Mouse (Mus musculus) mature B cell (primary cell): Measurements from ENCODE around the gene Hoxc10.

ENCODE experiments used
- in situ Hi-C: fragments of 300-500 bp; cut with MboI; formaldehyde crosslinking; loops from 2 replicates; pipeline ENCODE4 v1.14.3; 2019

Gene Hoxc10

DNA sequence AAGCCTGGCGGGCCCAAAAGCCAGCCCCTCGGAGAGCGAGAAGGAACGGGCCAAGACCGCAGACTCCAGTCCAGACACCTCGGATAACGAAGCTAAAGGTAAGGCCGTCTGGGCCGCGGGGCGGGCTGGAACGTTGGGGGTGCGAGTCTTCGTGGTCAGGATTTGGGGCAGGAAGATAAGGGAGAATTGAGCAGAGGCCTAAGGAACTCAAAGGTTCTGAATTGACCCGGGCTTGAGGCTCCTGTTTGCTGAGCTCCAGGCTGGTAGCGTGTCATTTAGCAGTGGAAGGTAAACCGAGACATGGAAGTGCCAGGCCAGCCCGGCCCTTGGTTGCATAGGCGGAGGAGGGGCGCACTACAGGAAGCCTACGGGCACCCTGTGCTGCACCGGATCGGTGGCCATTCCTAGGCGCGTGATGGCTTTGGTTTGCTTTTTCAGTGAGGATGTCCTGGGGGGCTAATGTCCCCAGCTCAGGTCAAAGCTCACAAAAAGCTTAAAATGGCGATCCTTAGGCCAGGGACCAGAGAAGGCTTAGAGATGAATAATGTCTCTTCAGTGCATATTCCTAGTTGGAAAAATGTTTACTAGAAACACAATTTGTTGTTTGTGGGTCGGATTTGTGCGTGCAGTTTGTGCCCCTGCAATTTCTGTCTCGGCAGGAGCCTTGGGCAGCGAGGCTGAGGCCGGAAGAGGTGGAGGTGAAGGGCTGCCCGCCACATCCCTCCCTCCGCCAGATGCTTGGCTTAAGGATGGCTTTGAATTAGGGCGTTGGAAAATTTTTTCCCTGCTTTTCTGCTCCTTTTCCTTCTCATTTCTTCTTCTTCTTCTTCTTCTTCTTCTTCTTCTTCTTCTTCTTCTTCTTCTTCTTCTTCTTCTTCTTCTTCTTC, 1.2 kb downstream of the Hoxc10 start:
- in situ Hi-C loops: no loop called here

DNA sequence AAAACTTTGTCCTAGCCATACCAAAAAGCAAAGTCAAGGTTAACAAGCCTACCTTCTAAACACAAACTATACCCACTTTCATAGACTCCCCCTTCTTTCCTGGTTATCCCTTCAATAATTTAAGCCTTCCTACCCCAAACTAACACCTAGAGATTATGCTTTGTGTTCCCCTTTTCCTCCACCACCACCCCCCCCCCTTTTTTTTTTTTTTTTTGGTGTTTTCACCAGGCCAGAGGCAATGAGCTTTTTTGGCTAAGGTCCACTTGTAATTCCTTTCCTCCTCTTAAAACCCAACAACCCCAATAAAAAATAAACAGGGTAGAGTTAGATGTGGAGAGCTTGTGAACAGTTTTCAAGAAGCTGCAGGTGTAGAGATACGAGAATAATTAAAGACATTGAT, 2.7 kb downstream of the Hoxc10 start:
- in situ Hi-C loops: no loop called here

DNA sequence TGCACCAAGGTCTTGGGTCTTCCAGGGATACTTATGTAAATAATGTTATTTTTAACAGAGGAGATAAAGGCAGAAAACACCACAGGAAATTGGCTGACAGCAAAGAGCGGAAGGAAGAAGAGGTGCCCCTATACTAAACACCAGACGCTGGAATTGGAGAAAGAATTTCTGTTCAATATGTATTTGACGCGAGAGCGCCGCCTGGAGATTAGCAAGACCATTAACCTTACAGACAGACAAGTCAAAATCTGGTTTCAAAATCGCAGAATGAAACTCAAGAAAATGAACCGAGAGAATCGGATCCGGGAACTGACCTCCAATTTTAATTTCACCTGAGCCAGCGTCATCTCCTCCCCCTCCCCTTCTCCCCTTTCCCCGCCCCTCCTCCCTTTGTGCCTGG, 4.1 kb downstream of the Hoxc10 start:
- in situ Hi-C loops: no loop called here

DNA sequence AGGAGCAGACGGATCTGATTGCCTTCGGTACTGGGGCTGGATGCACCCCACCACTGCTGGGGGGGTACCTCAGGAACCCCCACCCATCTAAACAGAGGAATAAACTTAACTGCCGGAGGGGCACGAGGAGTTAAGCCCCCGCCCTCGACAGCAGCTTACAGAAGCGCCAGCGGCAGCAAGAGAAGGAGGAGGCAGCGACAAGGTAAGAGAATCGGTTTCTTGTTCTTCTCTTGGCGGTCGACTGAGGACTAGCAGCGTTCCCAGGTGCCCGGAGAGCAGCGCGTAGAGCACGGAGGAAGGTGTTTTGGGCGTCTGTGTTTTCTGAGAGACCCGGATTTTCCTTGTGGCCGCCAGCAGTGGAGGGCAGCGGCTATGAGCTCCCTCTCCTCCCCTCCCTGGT, 5.7 kb downstream of the Hoxc10 start:
- in situ Hi-C loops: no loop called here

DNA sequence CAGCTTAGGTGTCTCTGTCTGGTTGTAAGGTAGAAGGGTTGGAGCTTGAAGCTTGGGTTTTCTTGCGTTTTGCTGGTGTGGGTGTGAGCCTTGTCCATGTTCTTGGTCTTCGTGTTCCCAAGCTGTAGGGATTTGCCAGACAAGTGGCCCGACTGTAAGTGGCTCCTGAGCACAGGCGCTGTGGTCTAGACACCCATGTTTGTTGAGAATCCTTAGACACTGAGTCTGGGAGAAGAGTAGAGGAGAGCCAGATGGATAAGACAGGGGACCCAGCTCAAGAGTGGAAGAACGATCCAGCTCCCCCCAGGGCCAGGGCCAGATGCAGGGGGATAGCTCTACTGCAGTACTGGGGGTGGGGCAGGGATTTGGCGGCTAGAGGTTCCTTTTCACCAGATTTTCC, 6.2 kb downstream of the Hoxc10 start:
- in situ Hi-C loops: no loop called here

DNA sequence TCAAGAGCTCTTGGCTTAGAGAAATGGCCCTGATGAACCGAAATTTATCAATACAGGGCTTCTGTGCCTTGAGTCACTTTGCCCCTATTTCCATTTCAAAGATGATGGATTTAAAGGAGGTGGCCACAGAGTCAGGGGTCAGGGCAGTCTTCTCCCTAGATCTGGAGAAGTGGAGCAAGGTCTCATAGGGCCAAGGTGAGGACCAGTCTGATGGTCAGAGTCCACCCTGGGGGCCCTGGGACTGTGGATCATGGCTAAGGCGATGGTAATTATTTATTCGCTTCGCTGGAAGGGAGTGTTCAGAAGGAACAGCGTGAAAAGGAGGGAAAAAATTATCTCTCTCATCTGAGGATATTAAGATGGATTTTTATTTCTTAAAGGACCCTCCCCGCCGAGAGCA, 8.4 kb downstream of the Hoxc10 start:
- in situ Hi-C loops: loop anchor here (25.0 kb wide), 1 partner anchor 337 kb away; the partner anchor contains the start of gene Gpr84

DNA sequence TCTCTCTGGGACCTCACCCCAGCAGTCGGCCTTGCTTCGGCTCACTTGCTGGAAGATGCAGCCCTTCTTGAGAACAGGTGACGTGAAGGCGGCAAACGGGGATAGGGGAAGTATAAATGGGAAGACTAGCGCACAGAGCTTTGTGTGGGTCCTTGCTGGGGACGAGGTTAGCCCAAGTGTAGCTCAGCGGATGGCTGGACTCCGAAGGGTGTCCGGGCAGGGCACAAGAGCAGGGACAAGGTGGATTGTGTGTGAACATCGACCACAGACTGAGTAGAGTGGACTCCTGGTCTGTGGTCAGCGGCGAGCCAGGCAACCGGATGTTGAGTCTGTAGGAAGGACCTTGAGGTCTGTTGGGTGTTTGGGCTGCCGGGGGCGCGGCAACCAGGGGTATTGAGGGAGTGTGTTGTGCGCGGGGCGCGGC, 9.1 kb downstream of the Hoxc10 start:
- in situ Hi-C loops: loop anchor here (25.0 kb wide), 1 partner anchor 337 kb away; the partner anchor contains the start of gene Gpr84

DNA sequence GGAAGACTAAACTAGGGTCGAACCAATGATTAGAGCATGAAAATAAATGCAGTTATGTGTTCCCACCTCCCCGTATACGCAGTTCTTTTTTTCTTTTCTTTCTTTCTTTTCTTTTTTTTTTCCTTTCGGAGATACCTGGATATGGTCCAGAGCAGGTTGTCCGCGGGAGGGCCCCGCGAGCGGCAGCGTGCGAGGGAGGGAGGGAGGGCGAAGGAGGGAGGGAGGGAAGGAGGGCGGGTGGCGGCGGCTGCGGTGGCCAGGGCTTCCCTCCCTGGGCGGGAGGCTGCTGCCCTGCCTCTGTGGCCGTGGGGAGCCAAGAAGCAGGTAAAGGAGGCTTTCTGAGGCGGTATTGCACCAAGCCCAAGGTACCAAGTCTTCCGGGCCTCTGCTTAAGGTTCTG, 9.6 kb downstream of the Hoxc10 start, which contains the start of gene Hoxc9:
TSS of gene Hoxc9 (plus strand) at position 269 of the 400 bp plus-strand sequence.
- in situ Hi-C loops: loop anchor here (25.0 kb wide), 1 partner anchor 336 kb away; the partner anchor contains the start of gene Gpr84

DNA sequence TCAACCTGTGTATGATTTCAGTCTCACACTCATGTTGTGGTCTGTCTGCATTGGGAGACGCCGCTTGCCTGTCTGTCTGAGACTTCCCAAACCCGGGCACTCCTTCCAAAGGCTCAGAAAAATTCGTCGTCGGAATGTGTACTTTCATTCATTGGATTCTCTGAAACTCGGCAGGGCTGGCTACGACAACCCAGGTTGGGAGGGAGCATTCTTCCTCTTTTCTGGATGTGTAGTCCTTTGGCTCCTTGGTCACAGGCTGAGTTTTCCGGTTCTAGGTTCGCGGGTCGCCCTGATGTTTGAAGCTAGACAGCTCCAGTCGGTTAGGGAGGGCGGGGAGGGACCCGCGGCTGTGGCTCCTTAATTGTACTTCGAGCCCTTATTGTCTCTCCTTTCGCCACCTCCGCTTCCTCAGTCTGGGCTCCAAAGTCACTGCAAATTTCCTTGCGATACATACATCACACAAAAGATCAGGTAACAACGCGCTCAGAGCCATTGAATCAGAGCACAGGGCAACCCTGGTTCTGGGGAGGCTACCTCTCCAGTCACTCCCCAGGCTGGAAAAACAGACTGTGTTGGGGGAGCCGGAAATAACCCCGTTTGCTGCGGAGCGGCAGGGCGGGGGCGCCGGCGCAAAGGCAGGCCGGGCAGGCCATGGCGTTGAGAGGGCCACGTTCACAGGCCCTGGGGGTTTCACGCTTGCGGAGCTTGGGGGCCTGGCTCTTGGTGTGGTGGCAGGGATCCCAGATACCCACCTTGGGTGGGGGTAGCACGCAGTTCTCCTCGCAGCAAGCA, 10.2 kb downstream of the Hoxc10 start:
- in situ Hi-C loops: loop anchor here (25.0 kb wide), 1 partner anchor 335 kb away; the partner anchor contains the start of gene Gpr84

DNA sequence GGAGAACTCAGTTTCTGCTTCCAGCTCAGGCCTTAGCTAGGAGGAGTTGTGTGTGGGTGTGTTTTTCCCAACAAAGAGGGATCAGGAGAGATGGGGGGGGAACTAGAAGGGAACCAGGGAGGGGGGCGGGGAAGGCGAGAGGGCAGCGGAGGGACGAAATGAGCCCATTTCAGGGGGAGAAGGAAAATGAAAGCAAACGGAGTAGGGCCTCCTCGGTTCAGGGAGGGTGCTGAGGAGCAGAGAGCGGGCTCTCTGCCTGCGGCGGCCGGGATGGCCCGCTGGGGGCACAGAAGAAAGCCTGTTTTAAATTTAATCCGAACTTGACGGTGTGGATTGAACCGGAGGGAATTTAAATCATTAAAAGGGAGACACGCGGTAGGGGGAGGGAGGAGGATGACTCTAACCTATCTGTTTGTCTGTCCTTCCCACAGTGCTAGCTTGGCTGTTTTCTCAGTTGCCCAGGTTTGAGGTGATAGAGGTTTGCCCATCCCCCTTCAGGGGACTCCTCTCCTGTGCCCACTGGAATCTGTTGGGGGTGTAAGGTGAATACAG, 10.9 kb downstream of the Hoxc10 start:
- in situ Hi-C loops: loop anchor here (25.0 kb wide), 1 partner anchor 335 kb away; the partner anchor contains the start of gene Gpr84

DNA sequence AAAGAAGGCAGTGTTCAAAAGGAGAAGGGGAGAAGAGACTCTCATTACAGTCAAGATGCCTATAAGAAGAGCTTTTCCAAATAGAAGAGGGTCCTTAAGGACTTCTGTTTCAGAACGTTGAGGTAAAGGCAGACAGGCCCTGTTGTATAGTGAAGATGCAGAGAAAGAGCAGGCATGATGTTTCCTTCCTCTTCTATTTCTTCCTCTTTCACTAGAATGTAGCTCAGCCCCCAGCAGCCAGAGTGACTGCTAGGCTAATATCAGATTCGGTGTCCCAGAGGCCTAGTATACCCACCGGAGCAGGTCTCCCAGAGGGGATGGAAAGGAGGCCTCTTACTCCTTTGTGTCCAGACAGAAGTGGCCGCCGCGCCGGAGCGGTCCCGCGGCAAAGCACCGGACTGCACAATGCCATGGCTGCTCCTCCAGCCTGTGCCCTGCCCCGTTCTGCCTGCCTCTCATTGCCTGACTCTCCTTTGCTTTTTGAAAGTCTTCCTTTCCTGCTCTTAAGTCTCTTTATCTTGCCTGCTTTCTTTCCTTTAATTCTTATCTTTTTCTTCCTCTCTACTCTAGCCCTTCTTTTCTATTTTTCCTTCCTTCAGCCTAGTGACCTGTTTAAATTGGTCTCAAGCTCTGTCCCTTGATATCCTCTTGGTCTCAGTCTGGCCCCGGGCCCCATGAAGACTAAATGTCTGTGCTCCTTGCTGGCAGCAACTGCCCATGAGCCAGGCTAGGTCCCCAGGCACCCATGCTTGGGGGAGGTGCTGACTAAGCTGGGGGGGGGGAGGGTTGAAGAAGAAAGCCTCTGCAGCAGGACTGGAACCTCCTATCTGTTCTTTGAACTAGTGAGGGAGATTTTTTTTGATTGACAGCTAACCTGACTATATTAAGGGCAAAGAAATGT, 12.3 kb downstream of the Hoxc10 start:
- in situ Hi-C loops: loop anchor here (25.0 kb wide), 1 partner anchor 333 kb away; the partner anchor contains the start of gene Gpr84

DNA sequence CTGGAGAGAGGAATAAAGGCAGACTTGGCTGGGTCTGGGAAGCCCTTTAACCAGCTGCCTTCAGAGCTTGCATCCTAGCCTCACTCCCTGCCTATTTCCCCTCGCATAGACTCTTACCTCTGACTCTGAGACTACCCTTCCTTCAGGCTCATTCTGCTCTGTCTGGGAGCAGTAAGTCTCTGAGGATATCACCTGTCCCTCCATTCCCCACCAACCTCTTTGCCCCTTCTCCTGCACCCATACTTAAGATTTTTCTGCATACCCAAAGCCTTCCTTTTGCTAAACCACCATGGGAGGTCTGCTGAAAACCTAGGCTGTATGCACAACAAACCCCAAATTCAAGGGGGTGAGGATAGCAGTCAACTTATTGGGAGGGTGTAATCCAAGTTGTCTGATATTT, 13.3 kb downstream of the Hoxc10 start:
- in situ Hi-C loops: loop anchor here (10.0 to 25.0 kb wide), 2 partner anchors 195 to 332 kb away; partner anchors contain the start of gene Gpr84

DNA sequence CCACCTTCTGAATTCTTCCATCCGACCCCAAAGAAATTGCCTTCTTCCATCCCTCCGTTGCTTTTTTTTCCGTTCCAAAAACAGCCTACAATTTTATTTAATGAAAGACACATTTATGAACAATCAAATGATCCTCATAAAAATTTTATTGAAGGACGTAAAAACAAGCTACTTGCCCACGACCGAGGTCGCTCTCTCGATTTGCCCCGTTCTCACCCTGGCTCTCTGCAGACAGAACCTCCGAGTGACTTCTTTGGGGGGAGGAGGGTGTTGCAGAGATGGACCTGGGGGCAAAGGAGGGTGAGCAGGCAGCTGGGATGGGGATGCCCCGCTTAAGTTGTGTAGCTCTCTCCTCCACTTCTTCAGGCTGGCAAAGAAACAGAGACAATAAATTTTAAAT, 13.8 kb downstream of the Hoxc10 start:
- in situ Hi-C loops: loop anchor here (10.0 to 25.0 kb wide), 2 partner anchors 194 to 332 kb away; partner anchors contain the start of gene Gpr84

DNA sequence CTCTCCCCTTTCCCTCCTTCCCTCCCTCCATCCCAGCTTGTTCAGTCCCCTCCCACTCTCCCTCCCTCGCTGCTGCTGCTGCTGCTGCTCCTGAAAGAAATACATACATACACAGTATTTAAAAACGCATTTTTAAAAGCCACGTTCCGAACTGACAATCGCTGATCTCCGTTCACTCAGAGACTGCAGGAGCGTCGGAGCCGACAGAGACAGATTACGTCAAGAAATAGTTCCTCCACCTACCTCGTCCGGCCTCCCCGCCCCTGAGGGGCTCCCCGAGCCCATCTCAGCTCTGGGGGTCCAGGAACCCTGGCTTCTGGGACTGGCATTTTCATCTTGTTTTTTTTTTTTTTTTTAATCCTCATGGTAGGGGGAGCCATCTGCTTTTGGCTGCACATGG, 14.3 kb downstream of the Hoxc10 start:
- in situ Hi-C loops: loop anchor here (10.0 to 25.0 kb wide), 2 partner anchors 194 to 331 kb away; partner anchors contain the start of gene Gpr84

DNA sequence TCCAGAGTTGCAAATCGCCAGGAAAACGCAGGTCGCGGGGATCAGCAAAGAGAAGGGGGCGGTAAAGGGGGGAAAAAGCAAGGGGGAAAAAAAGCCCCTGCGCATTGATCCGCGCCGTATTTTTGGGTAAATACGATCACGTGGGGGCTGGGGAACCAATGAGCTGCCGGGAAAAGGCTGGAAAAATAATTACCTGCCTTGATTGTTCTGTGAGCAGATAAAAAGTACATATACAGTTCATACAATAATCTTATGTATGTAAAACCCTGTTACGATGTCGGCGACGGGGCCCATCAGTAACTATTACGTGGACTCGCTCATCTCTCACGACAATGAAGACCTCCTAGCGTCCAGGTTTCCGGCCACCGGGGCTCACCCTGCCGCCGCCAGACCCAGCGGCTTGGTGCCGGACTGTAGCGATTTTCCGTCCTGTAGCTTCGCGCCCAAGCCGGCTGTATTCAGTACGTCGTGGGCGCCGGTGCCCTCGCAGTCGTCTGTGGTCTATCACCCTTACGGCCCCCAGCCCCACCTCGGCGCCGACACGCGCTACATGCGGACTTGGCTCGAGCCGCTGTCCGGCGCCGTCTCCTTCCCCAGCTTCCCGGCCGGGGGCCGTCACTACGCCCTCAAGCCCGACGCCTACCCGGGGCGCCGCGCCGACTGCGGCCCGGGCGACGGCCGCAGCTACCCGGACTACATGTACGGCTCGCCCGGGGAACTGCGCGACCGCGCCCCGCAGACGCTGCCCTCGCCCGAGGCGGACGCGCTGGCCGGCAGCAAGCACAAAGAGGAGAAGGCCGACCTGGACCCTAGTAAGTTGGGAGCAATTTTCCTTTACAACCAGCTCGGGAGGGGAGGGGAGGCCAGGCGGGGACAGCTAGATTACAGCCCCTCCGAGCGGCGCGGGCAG, 15.0 kb downstream of the Hoxc10 start:
- in situ Hi-C loops: loop anchor here (10.0 to 25.0 kb wide), 2 partner anchors 193 to 331 kb away; partner anchors contain the start of gene Gpr84

DNA sequence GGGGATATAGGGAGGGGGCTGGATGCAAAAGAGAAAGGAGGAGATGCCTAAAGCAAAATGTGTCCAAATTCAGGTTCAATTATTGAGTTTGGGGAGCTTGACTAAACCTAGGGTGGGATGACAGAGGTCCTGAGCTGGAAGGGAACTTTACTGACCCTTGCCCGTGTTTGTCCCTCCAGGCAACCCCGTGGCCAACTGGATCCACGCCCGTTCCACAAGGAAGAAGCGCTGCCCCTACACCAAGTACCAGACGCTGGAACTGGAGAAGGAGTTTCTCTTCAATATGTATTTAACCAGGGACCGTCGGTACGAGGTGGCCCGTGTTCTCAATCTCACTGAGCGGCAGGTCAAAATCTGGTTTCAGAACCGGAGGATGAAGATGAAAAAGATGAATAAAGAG, 17.1 kb downstream of the Hoxc10 start:
- in situ Hi-C loops: loop anchor here (10.0 to 25.0 kb wide), 2 partner anchors 191 to 329 kb away; partner anchors contain the start of gene Gpr84

DNA sequence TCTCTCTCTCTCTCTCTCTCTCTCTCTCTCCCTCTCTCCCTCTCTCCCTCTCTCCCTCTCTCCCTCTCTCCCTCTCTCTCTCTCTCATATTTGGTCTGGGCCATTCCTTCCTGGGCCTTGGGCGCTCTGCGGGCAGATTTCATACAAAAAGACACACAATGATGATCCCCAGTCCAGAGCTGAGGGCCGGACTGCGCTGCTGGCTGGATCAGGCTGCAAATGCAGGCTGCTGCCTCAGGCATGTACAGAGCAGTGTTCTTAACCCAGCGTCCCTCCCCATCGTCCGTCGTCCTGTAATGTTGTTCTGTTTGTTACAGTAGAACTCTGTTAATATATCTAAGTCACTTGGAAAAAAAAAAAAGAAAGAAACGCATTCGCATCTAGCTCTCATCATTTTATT, 17.9 kb downstream of the Hoxc10 start:
- in situ Hi-C loops: loop anchor here (10.0 to 25.0 kb wide), 2 partner anchors 190 to 328 kb away; partner anchors contain the start of gene Gpr84

DNA sequence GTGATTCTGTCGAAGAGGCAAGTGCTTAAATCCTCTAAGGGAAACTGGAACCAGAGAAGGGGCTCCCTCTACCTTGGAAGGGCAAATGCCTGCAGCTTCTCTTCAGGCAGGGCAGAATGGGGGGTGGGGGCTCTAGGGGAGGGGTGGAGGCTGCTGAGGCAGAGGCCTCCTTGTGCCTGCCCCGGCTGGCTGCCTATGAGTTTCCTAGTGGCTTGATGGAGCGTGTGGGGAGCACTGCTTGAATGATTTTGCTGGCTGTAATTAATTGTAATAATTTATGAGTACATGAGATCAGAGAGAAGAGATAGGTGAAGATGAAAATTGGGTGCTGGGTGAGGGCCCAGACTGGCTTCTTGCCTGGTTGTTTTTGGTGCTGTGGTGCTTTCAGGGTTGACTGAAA, 18.3 kb downstream of the Hoxc10 start:
- in situ Hi-C loops: loop anchor here (10.0 to 25.0 kb wide), 2 partner anchors 190 to 327 kb away; partner anchors contain the start of gene Gpr84
